Mouse (Mus musculus) lung, adult 2 months (tissue): ENCODE data around the gene Cul3. TPM values are rescaled to one million over a fixed set of nuclear protein-coding genes. Genes with fewer than 3 reads are reported as not detected.
"Not testable (repeated sequence)": the region's sequence is repeated elsewhere in the genome, so short reads cannot be mapped to it uniquely, and the experiment has no call there.

ENCODE experiments used
- DNase-seq: peaks from one replicate; pipeline ENCODE4 v3.0.0; 2022
- H3K4me1 ChIP-seq: fragments of 200-500 bp; 2 replicates; pipeline ENCODE4 v1.6.1; 2011; ENCODE audit warnings: low read length; ENCODE audit not compliant: control insufficient read depth, insufficient read depth
- H3K4me3 ChIP-seq: fragments of 200-500 bp; replicated peaks from 2 replicates; pipeline ENCODE3; 2011; ENCODE audit warnings: low read depth, mild to moderate bottlenecking, control low read depth, low read length; ENCODE audit errors: extremely low read depth
- CTCF ChIP-seq: fragments of 200-500 bp; IDR thresholded peaks from 2 replicates; pipeline ENCODE4 v1.5.1; 2011; ENCODE audit warnings: mild to moderate bottlenecking, low read length, control low read depth; ENCODE audit not compliant: insufficient read depth
- POLR2A ChIP-seq: fragments of 200-500 bp; IDR thresholded peaks from 2 replicates; pipeline ENCODE4 v1.6.1; 2011; ENCODE audit warnings: low read depth, mild to moderate bottlenecking, control low read depth, low read length, borderline replicate concordance; ENCODE audit errors: extremely low read depth
- WGBS: fragments of 180-500 bp; shearing (Covaris S2); methylation state at CpG from one replicate; pipeline ENCODE4 v1.1.7; 2018; 5-methylcytosine and 5-hydroxymethylcytosine counted together
- polyA plus RNA-seq: library from polyadenylated mRNA; depleted of rRNA; stranded (reverse); fragments of >200 nt; gene quantifications from 2 replicates; pipeline ENCODE4 v1.2.3, GENCODE M21; 2012

Gene Cul3
- polyA plus RNA-seq, 1 experiment: 13.2 TPM

DNA sequence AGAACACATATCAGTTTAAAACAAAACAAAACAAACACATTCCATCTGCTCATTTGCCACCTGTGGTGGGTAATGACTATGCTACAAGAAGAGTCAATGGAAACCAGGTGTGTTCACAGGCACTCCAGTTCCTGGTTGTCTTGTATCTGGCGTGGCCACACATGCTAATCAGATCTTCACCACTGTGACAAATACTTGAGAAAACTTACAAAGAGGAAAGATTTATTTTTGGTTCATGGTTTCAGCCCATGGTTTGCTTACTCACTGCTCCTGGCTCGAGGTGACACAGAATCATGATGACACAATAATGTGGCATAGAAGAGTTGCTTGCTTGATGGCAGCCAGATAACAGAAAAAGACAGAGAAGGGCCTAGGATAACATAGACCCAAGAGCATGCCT is 22.1 kb upstream of the Cul3 start:
- TF ChIP-seq CTCF (no peak), POLR2A (no peak)
- no peaks in the 10 kb centered on the region for H3K4me1 ChIP-seq
- DNase-seq: no peak
- H3K4me3 ChIP-seq: no peak overlapping the region
- 57% methylated on average over 2 of the region's 2 CpGs for WGBS

DNA sequence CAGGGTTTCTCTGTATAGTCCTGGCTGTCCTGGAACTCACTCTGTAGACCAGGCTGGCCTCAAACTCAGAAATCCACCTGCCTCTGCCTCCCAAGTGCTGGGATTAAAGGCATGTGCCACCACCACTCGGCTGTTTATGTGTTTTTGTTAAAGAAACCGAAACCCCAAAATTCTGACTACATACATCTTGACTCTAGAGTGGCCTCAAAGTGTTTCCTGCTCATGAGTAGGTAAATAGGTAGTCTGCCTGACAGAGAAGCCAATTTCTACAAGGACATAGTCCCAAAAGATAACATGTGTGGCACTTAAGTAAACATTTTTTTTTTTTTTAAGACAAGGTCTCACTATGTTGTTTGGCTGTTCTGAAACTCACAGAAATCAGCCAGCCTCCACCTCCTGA is 21.5 kb upstream of the Cul3 start:
- not testable (repeated sequence) for H3K4me1 ChIP-seq, DNase-seq, H3K4me3 ChIP-seq
- WGBS: 70% methylated on average over 2 of the region's 2 CpGs

DNA sequence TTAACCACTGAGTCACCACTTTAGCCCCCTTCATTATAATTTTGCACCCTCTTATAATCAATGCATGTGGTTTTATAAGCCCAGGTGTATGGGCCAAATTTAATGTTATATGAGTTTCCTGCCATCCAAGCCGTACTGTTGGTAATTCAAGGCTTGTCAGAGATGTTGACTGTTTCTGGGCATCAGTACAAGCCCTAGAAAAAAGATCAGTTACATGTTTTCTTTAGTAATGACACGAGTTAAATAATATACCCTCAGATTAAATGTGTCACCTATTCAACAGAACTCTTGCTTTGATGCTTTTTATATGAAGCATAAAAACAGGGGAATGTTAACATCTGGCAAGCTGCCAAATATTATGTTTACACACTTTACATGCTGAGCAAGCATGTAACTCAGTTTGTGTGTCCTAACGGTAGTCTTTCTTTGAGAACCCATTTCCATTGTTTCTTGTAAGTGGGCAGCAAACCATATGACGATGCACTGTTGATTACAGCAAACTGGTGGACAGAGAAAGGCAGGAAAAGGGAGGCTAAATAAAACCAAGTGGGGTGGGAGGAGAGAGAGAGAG is 19.8 kb upstream of the Cul3 start:
- TF ChIP-seq POLR2A (no peak), CTCF (no peak)
- H3K4me3 ChIP-seq: no peak overlapping the region

DNA sequence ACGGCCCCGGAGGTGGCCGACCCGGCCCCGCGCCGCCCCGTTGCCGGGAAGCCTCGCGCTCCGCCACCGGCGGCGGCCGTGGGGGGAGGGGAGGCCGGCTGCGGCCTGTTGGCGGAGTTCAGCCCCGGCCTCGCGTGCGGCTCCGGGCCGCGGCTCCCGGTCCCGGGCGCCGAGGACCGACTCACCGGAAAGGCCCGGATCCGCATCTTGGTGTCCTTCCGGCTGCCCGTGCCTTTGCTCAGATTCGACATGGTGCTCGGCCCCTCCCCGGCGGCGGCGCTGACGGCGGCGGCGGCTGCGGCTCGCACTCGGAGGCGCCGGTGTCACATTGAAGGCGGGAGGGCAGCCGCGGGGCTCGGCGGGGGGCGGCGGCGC is 232 bp downstream of the Cul3 start:
- peak overlapping the region; percentile 65 for H3K4me3 ChIP-seq
- H3K4me1 ChIP-seq: peaks cover 12% of the 10 kb centered on the region
- TF ChIP-seq POLR2A (no peak), CTCF (no peak)
- no peak for DNase-seq
- 1% methylated on average over 40 of the region's 59 CpGs for whole genome bisulfite sequencing

More for the DNA sequence above, 19.8 kb upstream of the Cul3 start:
- 23% methylated on average over 4 of the region's 4 CpGs for WGBS
- no peaks in the 10 kb centered on the region for H3K4me1 ChIP-seq
- no peak for DNase-seq

DNA sequence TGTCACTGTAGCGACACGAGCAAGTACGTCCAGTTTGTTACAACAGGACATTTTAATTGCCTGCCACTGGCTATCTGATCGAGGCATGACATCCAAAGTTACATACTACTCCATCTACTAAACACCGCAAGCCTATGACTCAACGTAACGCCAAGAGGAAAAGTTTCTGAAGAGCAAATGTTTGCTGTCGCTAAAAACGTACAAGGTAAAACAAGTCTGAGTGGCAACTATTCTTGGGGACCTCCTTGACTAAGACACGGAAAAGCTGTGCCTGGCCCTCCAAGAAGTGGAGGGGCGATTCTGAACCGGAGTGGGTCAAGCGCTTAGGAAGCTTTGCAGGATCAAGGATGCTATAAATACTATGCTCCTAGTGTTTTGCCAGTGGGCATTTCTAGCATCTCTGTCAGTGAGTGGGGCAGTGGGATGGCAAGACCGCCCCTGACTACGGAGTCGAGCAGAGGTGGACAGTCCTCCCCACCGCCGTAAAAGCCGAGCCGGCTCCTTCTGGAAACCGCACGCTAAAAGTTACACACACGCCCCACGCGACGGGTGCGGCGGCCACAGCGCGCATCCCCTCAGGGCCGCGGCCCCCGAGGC is 757 bp downstream of the Cul3 start:
- WGBS: under 1% methylated on average over 33 of the region's 33 CpGs
- TF ChIP-seq POLR2A (no peak), CTCF (no peak)
- peaks cover 12% of the 10 kb centered on the region for H3K4me1 ChIP-seq
- DNase-seq: peak; percentile 43
- peak overlapping the region; percentile 65 for H3K4me3 ChIP-seq

DNA sequence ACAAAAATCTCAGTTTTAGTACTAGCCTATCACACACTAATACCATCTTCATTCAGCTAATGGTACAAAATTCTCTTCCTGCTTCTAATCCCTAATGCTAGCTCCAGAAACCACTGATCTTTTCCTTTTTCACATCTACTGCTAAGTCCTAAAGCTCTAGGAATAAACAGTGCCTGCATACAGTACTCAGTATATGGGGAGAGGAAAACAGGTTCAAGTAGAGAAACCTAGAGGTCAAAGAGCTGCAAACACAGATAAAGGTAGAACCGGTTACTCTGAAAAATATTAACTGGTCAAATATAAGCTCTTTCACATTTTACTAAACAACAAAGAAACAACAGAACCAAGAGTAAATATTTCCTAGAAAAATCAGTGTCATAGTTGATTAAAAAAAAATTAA is 1.9 kb downstream of the Cul3 start:
- TF ChIP-seq CTCF (no peak), POLR2A (no peak)
- DNase-seq: no peak
- 9% methylated on average over 1 of the region's 1 CpGs for WGBS

DNA sequence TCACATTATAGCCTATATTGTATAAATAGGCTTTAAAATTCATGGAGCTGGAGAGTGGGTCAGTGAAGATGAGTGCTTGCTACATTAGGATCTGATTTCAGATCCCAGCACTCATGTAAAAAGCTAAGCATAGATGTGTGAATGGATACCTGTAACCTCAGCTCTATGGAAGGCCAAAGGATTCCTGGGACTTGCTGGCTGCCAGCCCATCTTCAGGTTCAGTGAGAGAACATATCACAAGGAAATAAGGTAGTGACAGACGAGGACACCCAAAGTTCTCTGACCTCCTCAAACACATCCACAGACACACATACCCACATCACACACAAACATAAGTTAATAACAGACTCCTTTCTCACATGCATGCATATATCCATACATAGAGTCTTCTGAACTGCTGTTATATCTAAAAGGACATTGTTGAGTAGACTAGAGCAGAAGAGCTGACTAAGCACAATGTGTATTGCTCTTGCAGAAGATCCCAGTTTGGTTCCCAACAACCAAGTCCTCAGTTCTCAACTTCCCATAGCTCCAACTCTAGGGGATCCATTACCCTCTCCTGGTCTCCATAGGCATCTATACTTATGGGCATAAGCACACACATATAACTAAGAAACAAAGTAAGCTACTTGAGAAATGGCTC is 4.4 kb downstream of the Cul3 start:
- H3K4me3 ChIP-seq: no peak overlapping the region

More for the DNA sequence above, 1.9 kb downstream of the Cul3 start:
- H3K4me3 ChIP-seq: peak overlapping the region; percentile 34
- peaks cover 16% of the 10 kb centered on the region for H3K4me1 ChIP-seq

DNA sequence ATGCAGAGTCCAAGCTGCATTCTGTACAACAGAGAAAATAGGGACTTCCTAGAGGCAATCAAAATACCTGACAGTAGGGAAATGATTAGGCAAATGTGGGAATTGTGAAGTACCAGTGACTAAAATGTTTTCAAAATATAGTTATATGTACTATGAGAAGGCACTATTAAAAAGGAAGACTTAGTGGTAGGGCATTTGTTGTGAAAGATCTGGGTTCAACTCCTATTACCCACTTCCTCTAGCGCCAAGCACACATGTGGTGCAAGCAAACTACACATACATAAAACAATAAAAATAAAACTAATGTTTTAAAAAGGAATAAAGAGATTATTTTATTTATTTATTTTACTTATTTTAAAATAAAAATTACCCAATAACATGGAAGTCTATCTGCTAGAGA is 5.2 kb downstream of the Cul3 start:
- WGBS: 85% methylated on average over 1 of the region's 1 CpGs
- H3K4me3 ChIP-seq: no peak overlapping the region
- peaks cover 17% of the 10 kb centered on the region for H3K4me1 ChIP-seq
- TF ChIP-seq CTCF: no peak
- no peak for DNase-seq

More for the DNA sequence above, 4.4 kb downstream of the Cul3 start:
- no peak for TF ChIP-seq POLR2A
- peaks cover 17% of the 10 kb centered on the region for H3K4me1 ChIP-seq
- WGBS: 67% methylated on average over 1 of the region's 1 CpGs
- no peak for DNase-seq

DNA sequence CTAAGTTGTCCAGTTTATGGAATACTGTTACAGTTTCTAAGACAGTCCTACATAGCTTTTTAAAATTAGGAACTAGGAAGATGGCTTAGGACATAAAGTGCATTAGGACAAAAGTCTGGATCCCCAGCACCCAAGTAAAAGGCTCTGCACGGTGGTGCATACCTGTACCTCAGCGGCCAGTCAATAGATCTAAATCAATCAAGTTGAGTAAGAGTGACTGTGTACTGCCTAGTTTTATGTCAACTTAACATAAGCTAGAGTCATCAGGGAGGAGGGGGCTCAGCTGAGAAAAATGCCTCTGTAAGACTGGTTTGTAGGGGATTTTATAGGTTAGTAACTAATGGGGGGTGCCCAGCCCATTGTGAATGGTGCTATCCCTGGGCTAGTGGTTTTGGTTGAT is 9.3 kb downstream of the Cul3 start:
- H3K4me3 ChIP-seq: no peak overlapping the region
- no peak for TF ChIP-seq POLR2A
- TF ChIP-seq CTCF: no peak
- peaks cover 12% of the 10 kb centered on the region for H3K4me1 ChIP-seq
- DNase-seq: no peak
- WGBS: 70% methylated on average over 2 of the region's 2 CpGs

DNA sequence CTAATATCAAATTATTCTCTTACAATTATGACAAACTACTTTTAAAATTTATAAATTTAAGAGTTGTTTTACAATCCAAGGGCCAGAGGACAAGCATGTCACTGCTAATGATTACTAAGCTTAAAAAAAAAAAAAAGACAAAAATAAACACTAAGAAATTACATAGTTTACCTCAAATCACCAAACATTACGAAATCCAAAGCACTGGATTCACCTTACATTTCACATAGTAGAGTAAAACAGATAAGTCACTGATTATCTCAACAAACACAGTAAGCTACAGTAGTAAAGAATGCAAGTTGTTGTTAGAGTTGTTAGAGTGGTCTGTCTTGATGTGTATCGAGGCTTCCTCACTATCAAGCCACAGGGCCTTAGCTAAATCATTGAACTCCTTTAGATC is 14.5 kb downstream of the Cul3 start:
- Histone ChIP-seq H3K4me1 (peaks cover 7% of the 10 kb centered on the region), H3K4me3 (no peak overlapping the region)
- DNase-seq: no peak
- no peak for TF ChIP-seq POLR2A
- TF ChIP-seq CTCF: no peak
- WGBS: 47% methylated on average over 2 of the region's 2 CpGs

DNA sequence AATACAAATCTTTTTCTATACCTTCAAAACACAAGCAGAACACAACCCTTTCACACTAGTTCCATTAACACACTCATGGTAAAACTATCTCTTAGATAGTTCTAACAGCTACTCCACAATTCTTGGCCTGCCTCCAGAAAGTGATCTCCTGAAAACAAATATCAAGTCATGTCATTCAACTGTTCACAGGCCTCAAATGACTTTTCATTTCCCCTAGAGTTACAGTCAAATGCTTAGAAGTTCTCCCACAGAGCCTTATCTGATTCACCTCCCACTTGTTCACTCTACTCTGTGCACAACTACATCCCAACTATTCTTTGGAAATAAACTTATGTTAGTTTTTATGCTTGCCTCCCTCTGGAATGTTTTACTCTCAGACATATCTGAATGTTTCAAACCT is 15.9 kb downstream of the Cul3 start:
- Histone ChIP-seq H3K4me1 (peaks cover 7% of the 10 kb centered on the region), H3K4me3 (no peak overlapping the region)
- TF ChIP-seq CTCF (no peak), POLR2A (no peak)
- DNase-seq: no peak
